Mouse (Mus musculus) erythroblast, embryonic 14.5 days (primary cell): ENCODE results near the gene Ramp1. TPM values are rescaled to one million over a fixed set of nuclear protein-coding genes. Genes with fewer than 3 reads are reported as not detected.

Experiments used
- H3K27me3 ChIP-seq: 2 replicates; pipeline ENCODE4 v1.6.1; 2012; ENCODE audit warnings: inconsistent platforms; ENCODE audit not compliant: control insufficient read depth
- H3K36me3 ChIP-seq: 2 replicates; pipeline ENCODE4 v1.6.1; 2012; ENCODE audit warnings: mild to moderate bottlenecking, inconsistent platforms; ENCODE audit not compliant: control insufficient read depth
- H3K4me1 ChIP-seq: 2 replicates; pipeline ENCODE4 v1.6.1; 2012; ENCODE audit warnings: inconsistent platforms; ENCODE audit not compliant: control insufficient read depth
- H3K4me3 ChIP-seq: replicated peaks from 2 replicates; pipeline ENCODE3; 2012; ENCODE audit warnings: moderate library complexity, mild to moderate bottlenecking, inconsistent platforms
- H3K9me3 ChIP-seq: 2 replicates; pipeline ENCODE4 v1.6.1; 2012; ENCODE audit warnings: low read length, inconsistent platforms, mixed read lengths; ENCODE audit not compliant: control insufficient read depth
- GATA1 ChIP-seq: IDR thresholded peaks from 2 replicates; pipeline ENCODE4 v1.6.1; 2012; ENCODE audit warnings: low read length, inconsistent platforms, mixed read lengths
- TAL1 ChIP-seq: IDR thresholded peaks from 3 replicates; pipeline ENCODE4 v1.6.1; 2012; ENCODE audit warnings: low read length, inconsistent platforms, mixed read lengths
- polyA plus RNA-seq: library from polyadenylated mRNA; stranded (reverse); fragments of >175 nt; gene quantifications from 2 replicates; pipeline ENCODE4 v1.2.3, GENCODE M21; 2012

The Ramp1 gene
- polyA plus RNA-seq, 1 experiment, result 0.04 TPM

DNA sequence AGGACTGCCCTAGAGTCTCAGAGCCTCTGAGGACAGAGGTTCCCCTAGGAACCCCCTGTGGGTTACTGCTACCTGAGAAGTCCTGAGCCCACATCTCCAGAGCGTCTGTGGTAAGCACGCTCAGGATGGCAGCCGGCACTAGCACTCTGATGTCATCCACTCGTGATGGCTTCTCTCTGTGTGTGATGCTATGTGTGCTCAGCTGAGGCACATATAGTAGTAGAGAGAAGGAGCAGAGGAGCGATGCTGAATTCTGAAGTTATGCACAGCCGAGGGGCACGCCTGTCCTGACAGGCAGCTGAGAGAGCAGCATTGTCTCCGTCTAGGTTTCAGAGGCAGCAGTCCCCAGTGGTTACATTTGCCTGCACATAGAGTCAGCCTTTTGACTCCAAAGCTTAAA, 12.6 kb downstream of the Ramp1 start:
- H3K4me1 ChIP-seq, result peaks cover 11% of the 10 kb centered on the region
- no peak overlapping the region for H3K4me3 ChIP-seq
- TF ChIP-seq GATA1 (no peak), TAL1 (no peak)

DNA sequence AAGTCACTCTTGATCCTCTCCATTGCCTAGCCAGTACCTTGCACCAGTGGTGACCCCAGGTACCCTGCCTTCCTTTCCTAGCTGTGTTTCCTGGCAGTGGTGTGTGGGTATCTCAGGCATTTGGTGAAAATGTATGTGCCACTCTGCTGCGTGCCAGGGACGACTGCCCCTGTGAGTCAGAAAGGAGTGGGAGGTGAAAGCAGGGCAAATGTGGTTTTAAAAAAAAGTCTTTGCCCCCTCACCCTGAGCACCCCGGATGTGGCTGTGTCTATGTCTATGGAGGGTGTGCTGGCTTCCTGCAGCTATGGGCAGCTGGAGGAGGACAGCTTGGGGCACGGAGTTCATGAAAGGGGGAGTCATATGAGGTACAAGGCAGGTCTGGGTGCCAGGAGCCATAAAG, 13.6 kb downstream of the Ramp1 start:
- Histone ChIP-seq H3K36me3 (no peaks in the 10 kb centered on the region), H3K4me1 (peaks cover 1% of the 10 kb centered on the region), H3K9me3 (no peaks in the 10 kb centered on the region), H3K4me3 (no peak overlapping the region), H3K27me3 (no peaks in the 10 kb centered on the region)
- no peak for TF ChIP-seq TAL1
- no peak for TF ChIP-seq GATA1

More for the DNA sequence above, 12.6 kb downstream of the Ramp1 start:
- no peaks in the 10 kb centered on the region for H3K36me3 ChIP-seq
- H3K9me3 ChIP-seq, result no peaks in the 10 kb centered on the region
- H3K27me3 ChIP-seq, result no peaks in the 10 kb centered on the region

DNA sequence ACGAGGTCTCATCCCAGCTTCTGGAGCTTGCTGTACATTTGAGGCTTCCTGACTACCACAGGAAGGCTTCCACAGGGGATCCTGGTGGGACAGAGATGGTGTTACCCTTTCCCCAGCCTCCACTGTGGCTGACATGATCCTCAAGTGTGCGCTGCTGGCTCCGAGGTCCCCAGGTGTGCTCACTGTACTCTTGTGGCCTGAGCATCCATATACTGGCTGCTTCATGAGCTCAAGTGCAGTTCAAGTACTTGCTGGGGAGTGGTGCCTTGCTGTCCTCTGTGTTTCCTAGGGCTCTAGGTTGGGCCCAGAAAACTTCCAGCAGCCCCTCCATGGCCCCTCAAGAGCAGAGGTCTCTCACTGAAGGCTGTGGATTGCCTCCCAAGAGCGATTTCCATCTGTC, 14.1 kb downstream of the Ramp1 start:
- Histone ChIP-seq H3K4me1 (no peaks in the 10 kb centered on the region; the same call in 1 of the 2 replicates), H3K36me3 (no peaks in the 10 kb centered on the region), H3K9me3 (no peaks in the 10 kb centered on the region), H3K27me3 (no peaks in the 10 kb centered on the region), H3K4me3 (no peak overlapping the region)
- no peak for TF ChIP-seq TAL1
- no peak for TF ChIP-seq GATA1

DNA sequence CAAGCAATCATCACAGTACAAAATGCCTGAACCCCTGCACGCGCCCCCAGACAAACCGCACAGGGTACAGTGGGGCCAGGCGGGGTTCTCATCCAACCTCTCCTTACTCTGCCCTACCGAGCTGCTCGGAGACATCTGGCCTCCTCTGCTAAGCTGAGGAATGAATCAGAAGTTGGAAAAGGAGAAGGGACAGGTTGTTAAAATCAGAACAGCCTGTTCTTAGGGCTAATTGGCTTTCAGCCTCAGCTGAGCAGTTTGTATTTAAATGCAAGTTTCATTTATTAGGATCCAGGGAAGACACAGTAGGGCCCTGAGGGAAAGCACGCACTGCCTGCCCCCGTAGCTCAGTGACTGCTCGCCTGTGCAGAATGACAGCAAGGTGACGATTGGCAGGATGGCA, 20.2 kb downstream of the Ramp1 start:
- TF ChIP-seq TAL1 (no peak), GATA1 (no peak)
- no peaks in the 10 kb centered on the region for H3K27me3 ChIP-seq
- no peak overlapping the region for H3K4me3 ChIP-seq
- no peaks in the 10 kb centered on the region for H3K9me3 ChIP-seq
- H3K4me1 ChIP-seq, result no peaks in the 10 kb centered on the region
- H3K36me3 ChIP-seq, result no peaks in the 10 kb centered on the region

DNA sequence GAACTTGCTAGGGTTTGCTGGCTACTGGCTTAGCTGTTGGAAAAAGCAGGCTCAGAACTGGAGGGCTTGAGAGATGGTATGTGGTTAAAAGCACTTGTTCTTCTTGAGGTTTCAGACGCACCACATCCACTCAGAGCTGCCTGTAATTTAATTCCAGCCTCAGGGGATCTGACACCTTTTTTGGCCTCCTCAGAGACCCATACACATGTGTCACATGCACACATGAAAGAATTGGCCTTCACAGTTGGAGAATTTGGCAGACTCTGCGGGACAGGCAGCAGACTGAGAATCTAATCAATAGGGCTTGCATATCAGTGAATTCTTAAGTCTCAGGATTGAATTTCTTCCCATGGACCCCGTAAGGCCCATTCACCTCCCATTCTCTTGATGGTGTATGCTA, 21.5 kb downstream of the Ramp1 start:
- H3K36me3 ChIP-seq, result no peaks in the 10 kb centered on the region
- H3K4me1 ChIP-seq, result no peaks in the 10 kb centered on the region
- H3K9me3 ChIP-seq, result no peaks in the 10 kb centered on the region
- H3K27me3 ChIP-seq, result no peaks in the 10 kb centered on the region
- no peak for TF ChIP-seq TAL1
- TF ChIP-seq GATA1, result no peak
- H3K4me3 ChIP-seq, result no peak overlapping the region

DNA sequence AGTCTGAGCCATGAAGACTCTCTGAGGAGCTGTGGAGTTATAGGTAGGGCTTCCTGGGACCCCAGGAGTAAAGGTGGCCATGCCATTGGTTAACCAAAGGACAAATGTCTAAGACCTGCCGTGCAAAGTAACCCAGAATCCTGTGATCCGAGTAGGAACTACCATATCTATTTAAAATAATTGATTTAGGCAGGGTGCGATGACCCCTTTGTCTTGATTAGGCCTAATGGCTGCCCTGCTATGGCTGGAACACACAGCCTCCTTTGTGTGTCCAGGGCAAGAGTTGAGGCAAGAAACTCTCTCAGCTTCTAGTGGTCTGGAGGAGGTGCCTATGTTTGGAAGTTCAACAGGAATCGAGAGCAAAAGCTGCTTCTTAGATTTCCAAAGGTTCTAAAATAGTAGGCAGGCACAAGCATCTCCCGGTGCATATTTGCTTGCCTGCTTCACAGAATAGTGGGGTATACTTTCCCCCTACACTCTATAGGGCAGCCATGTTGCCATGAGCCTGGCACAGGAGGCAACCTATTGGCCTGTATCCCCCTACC, 24.7 kb downstream of the Ramp1 start:
- Histone ChIP-seq H3K4me1 (no peaks in the 10 kb centered on the region), H3K36me3 (no peaks in the 10 kb centered on the region), H3K9me3 (no peaks in the 10 kb centered on the region), H3K27me3 (no peaks in the 10 kb centered on the region), H3K4me3 (no peak overlapping the region)
- TF ChIP-seq TAL1 (no peak), GATA1 (no peak)

DNA sequence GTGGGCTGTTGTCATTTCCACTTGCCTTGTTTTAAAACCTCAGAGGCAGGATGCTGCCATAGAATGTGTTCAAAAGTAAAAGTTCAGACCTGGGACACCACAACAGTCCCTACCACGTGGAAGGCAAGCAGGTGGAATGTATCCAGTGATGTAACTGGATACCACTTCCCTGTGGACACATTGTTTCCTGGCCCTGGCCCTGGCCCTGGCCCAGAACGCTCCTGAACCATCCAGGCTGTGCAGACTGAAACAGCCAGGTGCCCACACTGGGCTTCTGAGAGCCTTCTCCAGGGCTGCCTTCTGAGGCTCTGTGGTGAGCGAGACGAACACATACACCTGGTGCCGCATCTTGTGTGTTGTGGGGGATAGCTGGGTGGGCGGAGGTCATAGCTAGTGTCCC, 26.0 kb downstream of the Ramp1 start:
- Histone ChIP-seq H3K36me3 (no peaks in the 10 kb centered on the region), H3K27me3 (no peaks in the 10 kb centered on the region), H3K4me3 (no peak overlapping the region), H3K4me1 (no peaks in the 10 kb centered on the region), H3K9me3 (no peaks in the 10 kb centered on the region)
- TF ChIP-seq TAL1 (no peak), GATA1 (no peak)

DNA sequence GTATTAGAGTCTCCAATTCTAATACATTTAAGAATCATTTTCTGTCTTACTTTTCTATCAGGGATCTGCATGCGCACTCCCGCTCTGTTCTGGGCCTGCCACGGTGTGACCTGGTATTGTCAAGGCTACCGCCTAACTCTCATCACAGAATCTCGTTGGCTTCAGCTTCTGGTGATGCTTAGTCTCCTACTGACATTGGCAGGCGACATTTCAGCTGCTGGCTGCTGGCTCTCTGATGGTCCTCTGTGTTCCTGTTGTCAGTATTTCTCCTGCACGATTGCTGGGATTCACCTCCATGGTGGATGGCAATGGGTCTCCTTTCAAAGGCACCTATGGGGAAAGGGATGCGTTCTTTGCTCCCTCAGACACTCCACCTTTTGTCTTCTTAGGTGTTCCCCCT, 26.7 kb downstream of the Ramp1 start:
- Histone ChIP-seq H3K27me3 (no peaks in the 10 kb centered on the region), H3K4me3 (no peak overlapping the region), H3K36me3 (no peaks in the 10 kb centered on the region), H3K9me3 (no peaks in the 10 kb centered on the region), H3K4me1 (no peaks in the 10 kb centered on the region)
- TF ChIP-seq GATA1 (no peak), TAL1 (no peak)

DNA sequence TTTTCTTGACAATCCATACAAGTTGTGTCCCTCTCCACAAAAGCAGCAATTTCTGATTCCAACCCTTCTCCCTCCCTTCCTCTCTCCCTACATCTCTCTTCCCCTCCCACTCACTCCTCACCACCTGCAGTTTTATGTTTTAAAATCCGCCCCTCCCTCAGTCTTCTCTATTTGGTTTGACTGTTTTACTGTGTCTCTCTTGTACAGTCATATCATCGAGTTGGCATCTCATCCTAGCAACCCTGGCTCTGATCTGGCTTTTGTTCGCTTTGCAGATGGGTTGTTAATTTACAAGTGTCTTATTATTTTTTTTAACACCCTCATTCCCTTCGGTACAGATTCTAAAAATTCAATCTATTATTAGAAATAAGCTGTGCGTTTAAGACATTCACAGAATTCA, 27.3 kb downstream of the Ramp1 start:
- TF ChIP-seq GATA1, result no peak
- Histone ChIP-seq H3K27me3 (no peaks in the 10 kb centered on the region), H3K4me1 (no peaks in the 10 kb centered on the region)

More for the DNA sequence above, 27.3 kb downstream of the Ramp1 start:
- no peak overlapping the region for H3K4me3 ChIP-seq
- no peaks in the 10 kb centered on the region for H3K9me3 ChIP-seq
- H3K36me3 ChIP-seq, result no peaks in the 10 kb centered on the region
